Mouse (Mus musculus): ENCODE measurements around the gene Sdccag8. TPM values are rescaled to one million over a fixed set of nuclear protein-coding genes. Genes with fewer than 3 reads are reported as not detected.

Sdccag8 gene
- total and polyA plus RNA-seq, 2 experiments: 2.3 to 9.5 TPM

DNA sequence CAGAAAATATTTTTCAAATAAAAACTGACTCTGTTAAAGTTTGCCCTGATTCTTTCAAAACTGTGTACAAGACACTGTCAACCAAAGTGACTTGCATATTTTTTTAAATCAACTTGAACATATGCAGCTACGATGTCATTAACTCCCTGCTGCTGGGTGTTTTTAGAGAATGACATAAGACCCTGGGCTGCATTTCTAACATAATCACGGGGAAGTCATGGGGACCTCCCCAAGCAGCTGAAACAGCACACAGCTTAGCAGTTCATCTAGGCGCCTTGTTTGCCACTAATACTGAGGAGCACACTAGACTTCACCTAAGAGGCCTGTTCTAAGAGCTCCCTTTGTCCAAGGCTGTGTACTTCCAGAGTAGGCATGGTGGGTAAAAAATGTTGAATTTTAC lies 201.5 kb downstream of the Sdccag8 start:
- WGBS: 86% methylated on average over 3 of the region's 3 CpGs
- TF ChIP-seq POLR2A (IDR thresholded peaks at IDR 0.05; ENCODE audit: extremely low read depth, insufficient read depth, low read length) (no peak), CTCF (IDR thresholded peaks at IDR 0.05; ENCODE audit: low read depth, low read length) (no peak)
- Histone ChIP-seq H3K9ac (ENCODE audit: low read depth, low read length) (no peak overlapping the region), H3K4me3 (ENCODE audit: insufficient read depth, low read depth, low read length) (no peak overlapping the region), H3K27ac (replicated peaks; ENCODE audit: insufficient read depth, low read depth, low read length) (no peak overlapping the region), H3K79me2 (ENCODE audit: control insufficient read depth, insufficient read depth, low read length) (no peaks in the 10 kb centered on the region), H3K4me1 (ENCODE audit: control insufficient read depth, insufficient read depth, low read length) (peaks cover 6% of the 10 kb centered on the region; the same call in 1 of the 2 replicates), H3K36me3 (ENCODE audit: control insufficient read depth, insufficient read depth, low read length) (no peaks in the 10 kb centered on the region; the same call in 1 of the 2 replicates), H3K27me3 (ENCODE audit: control insufficient read depth, insufficient read depth, low read length) (no peaks in the 10 kb centered on the region)
- no peak for DNase-seq (ENCODE audit: extremely low read depth, low read depth, low spot score)

DNA sequence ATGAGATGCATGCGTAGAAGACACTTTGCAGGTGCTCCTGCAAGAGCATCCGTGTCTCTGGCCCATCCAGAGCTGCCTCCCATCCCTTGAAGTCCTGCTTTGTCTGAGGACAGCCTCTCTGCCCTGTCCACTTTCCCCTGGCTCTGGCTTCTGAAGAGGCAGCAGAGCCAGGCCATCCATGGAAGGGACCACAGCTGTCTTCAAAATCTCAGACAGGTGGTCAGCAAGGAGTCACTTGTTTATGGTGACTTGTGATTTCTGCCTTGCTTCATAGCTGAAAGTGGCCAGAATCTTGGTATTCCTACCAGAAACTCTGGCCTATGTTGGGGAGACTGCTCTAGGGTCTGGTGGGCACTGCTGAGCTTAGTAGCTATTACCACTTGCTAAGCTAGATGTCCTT lies 202.3 kb downstream of the Sdccag8 start:
- no peak for DNase-seq (ENCODE audit: extremely low read depth, low read depth, low spot score)
- no peaks in the 10 kb centered on the region for H3K79me2 ChIP-seq (ENCODE audit: control insufficient read depth, insufficient read depth, low read length)
- peaks cover 6% of the 10 kb centered on the region; the same call in 1 of the 2 replicates for H3K4me1 ChIP-seq (ENCODE audit: control insufficient read depth, insufficient read depth, low read length)
- no peaks in the 10 kb centered on the region for H3K27me3 ChIP-seq (ENCODE audit: control insufficient read depth, insufficient read depth, low read length)
- H3K36me3 ChIP-seq (ENCODE audit: control insufficient read depth, insufficient read depth, low read length): no peaks in the 10 kb centered on the region; the same call in 1 of the 2 replicates
- TF ChIP-seq POLR2A (IDR thresholded peaks at IDR 0.05; ENCODE audit: extremely low read depth, insufficient read depth, low read length) (no peak), CTCF (IDR thresholded peaks at IDR 0.05; ENCODE audit: low read depth, low read length) (no peak)
- H3K9ac ChIP-seq (ENCODE audit: low read depth, low read length): no peak overlapping the region
- no peak overlapping the region for H3K27ac ChIP-seq (replicated peaks; ENCODE audit: insufficient read depth, low read depth, low read length)
- no peak overlapping the region for H3K4me3 ChIP-seq (ENCODE audit: insufficient read depth, low read depth, low read length)
- 97% methylated on average over 2 of the region's 2 CpGs for WGBS

DNA sequence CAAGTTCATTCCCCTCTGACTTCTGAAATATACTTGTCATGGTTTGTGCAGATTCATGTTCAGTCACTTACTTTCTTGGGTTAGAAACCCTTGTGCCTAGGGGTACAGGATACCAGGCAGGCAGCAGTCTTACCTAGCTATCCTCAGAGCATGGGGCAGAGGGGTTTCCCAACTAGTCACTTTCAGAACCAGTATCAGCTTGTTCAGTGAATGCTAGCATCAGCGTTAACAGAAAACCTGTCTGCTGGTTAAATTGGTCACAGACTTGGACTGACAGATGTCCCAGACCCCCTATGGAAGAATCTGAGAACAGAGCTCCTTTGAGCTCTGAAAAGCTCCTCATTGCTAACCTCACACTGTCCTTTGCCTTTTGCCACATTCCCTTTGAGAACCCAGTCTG lies 204.3 kb downstream of the Sdccag8 start:
- Histone ChIP-seq H3K4me3 (ENCODE audit: insufficient read depth, low read depth, low read length) (no peak overlapping the region), H3K79me2 (ENCODE audit: control insufficient read depth, insufficient read depth, low read length) (no peaks in the 10 kb centered on the region), H3K9ac (ENCODE audit: low read depth, low read length) (no peak overlapping the region), H3K4me1 (ENCODE audit: control insufficient read depth, insufficient read depth, low read length) (0 out of 2 replicates have a peak, but pooled peaks cover 3% of the 10 kb centered on the region), H3K27ac (replicated peaks; ENCODE audit: insufficient read depth, low read depth, low read length) (no peak overlapping the region), H3K36me3 (ENCODE audit: control insufficient read depth, insufficient read depth, low read length) (no peaks in the 10 kb centered on the region; the same call in 1 of the 2 replicates), H3K27me3 (ENCODE audit: control insufficient read depth, insufficient read depth, low read length) (no peaks in the 10 kb centered on the region)
- WGBS: 94% methylated on average over 1 of the region's 1 CpGs
- no peak for DNase-seq (ENCODE audit: extremely low read depth, low read depth, low spot score)
- TF ChIP-seq CTCF (IDR thresholded peaks at IDR 0.05; ENCODE audit: low read depth, low read length): no peak
- no peak for TF ChIP-seq POLR2A (IDR thresholded peaks at IDR 0.05; ENCODE audit: extremely low read depth, insufficient read depth, low read length)

DNA sequence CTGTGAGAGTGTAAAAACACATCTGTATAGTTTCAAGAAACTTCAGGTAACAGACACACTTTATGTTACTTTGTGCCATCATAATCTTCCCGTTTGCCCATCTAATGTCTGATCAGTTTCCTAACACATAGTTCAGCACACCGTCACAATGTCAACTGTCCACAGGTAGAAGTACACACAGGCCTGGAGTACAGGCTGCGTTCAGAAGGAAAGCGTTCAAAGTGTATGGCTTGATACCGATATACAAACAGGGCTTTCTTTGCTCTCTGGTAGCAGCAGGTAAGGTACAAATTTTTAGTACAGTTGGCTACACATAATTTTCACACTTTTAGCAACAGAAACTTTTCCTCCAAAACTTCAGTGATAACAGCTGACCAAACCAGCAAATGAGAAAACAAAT lies 205.2 kb downstream of the Sdccag8 start:
- no peaks in the 10 kb centered on the region for H3K79me2 ChIP-seq (ENCODE audit: control insufficient read depth, insufficient read depth, low read length)
- DNase-seq (ENCODE audit: extremely low read depth, low read depth, low spot score): no peak
- 35% methylated on average over 5 of the region's 5 CpGs for WGBS
- H3K4me1 ChIP-seq (ENCODE audit: control insufficient read depth, insufficient read depth, low read length): 0 out of 2 replicates have a peak, but pooled peaks cover 1% of the 10 kb centered on the region
- no peak overlapping the region for H3K9ac ChIP-seq (ENCODE audit: low read depth, low read length)
- no peak overlapping the region for H3K27ac ChIP-seq (replicated peaks; ENCODE audit: insufficient read depth, low read depth, low read length)
- H3K36me3 ChIP-seq (ENCODE audit: control insufficient read depth, insufficient read depth, low read length): no peaks in the 10 kb centered on the region; the same call in 1 of the 2 replicates
- H3K27me3 ChIP-seq (ENCODE audit: control insufficient read depth, insufficient read depth, low read length): no peaks in the 10 kb centered on the region
- no peak for TF ChIP-seq CTCF (IDR thresholded peaks at IDR 0.05; ENCODE audit: low read depth, low read length)
- TF ChIP-seq POLR2A (IDR thresholded peaks at IDR 0.05; ENCODE audit: extremely low read depth, insufficient read depth, low read length): no peak
- H3K4me3 ChIP-seq (ENCODE audit: insufficient read depth, low read depth, low read length): no peak overlapping the region

DNA sequence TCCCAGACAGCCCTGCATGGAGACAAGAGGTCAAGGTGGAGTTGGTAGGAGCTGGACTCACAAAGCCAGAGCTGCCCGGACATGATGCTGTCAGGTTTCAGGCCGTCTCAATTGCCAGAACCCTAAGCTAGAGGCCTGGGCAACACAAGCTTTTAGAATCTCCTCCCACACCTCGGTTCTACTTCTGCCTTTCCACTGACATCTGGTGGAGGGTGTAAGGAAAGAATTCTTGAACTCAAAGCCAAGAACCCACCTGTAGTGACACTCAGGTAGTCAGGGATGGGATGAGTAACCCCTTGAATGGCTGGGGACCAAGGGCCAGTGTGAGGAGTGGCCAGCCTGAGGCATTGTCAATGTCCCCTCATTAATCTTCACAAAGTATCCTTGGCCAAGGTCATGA lies 208.3 kb downstream of the Sdccag8 start:
- TF ChIP-seq CTCF (IDR thresholded peaks at IDR 0.05; ENCODE audit: low read depth, low read length): no peak
- TF ChIP-seq POLR2A (IDR thresholded peaks at IDR 0.05; ENCODE audit: extremely low read depth, insufficient read depth, low read length): no peak
- H3K27ac ChIP-seq (replicated peaks; ENCODE audit: insufficient read depth, low read depth, low read length): no peak overlapping the region
- H3K4me3 ChIP-seq (ENCODE audit: insufficient read depth, low read depth, low read length): no peak overlapping the region
- H3K4me1 ChIP-seq (ENCODE audit: control insufficient read depth, insufficient read depth, low read length): no peaks in the 10 kb centered on the region
- DNase-seq (ENCODE audit: extremely low read depth, low read depth, low spot score): no peak
- no peak overlapping the region for H3K9ac ChIP-seq (ENCODE audit: low read depth, low read length)
- 75% methylated on average over 3 of the region's 3 CpGs for WGBS
- H3K27me3 ChIP-seq (ENCODE audit: control insufficient read depth, insufficient read depth, low read length): no peaks in the 10 kb centered on the region
- H3K36me3 ChIP-seq (ENCODE audit: control insufficient read depth, insufficient read depth, low read length): no peaks in the 10 kb centered on the region; the same call in 1 of the 2 replicates
- no peaks in the 10 kb centered on the region for H3K79me2 ChIP-seq (ENCODE audit: control insufficient read depth, insufficient read depth, low read length)

DNA sequence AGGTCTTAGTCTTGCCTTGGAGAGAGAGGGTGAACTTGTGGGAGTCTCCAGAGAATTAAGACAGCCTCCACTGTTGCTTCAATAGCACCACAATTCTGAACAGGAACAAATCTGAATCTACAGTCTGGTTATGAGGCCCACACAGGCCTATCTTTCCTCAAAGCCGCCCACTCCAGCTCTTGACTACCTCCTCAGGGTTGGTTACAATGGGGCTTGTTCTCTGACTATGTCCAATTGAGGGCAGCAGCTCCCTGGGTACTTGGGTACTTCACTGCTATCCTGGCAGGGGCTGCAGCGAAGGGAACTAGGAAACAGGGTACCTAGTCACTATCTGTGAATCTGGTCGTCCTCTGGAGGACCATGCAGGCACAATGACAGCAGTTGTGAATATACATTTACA lies 213.2 kb downstream of the Sdccag8 start:
- no peaks in the 10 kb centered on the region; the same call in 1 of the 2 replicates for H3K36me3 ChIP-seq (ENCODE audit: control insufficient read depth, insufficient read depth, low read length)
- H3K79me2 ChIP-seq (ENCODE audit: control insufficient read depth, insufficient read depth, low read length): no peaks in the 10 kb centered on the region
- TF ChIP-seq POLR2A (IDR thresholded peaks at IDR 0.05; ENCODE audit: extremely low read depth, insufficient read depth, low read length): no peak
- TF ChIP-seq CTCF (IDR thresholded peaks at IDR 0.05; ENCODE audit: low read depth, low read length): no peak
- no peak overlapping the region for H3K9ac ChIP-seq (ENCODE audit: low read depth, low read length)
- H3K4me3 ChIP-seq (ENCODE audit: insufficient read depth, low read depth, low read length): no peak overlapping the region
- no peaks in the 10 kb centered on the region for H3K4me1 ChIP-seq (ENCODE audit: control insufficient read depth, insufficient read depth, low read length)
- DNase-seq (ENCODE audit: extremely low read depth, low read depth, low spot score): no peak
- H3K27ac ChIP-seq (replicated peaks; ENCODE audit: insufficient read depth, low read depth, low read length): no peak overlapping the region
- no peaks in the 10 kb centered on the region for H3K27me3 ChIP-seq (ENCODE audit: control insufficient read depth, insufficient read depth, low read length)
- WGBS: 93% methylated on average over 3 of the region's 3 CpGs

All from liver, adult 2 months (tissue).